Mouse (Mus musculus) heart, adult 8-10 months (tissue): ENCODE data around the gene Ift43. TPM values are rescaled to one million over a fixed set of nuclear protein-coding genes. Genes with fewer than 3 reads are reported as not detected.

ENCODE experiments used
- DNase-seq: peaks from one replicate; pipeline ENCODE4 v3.0.0; 2022; ENCODE audit warnings: low spot score
- total RNA-seq, 4 experiments: library from RNA; stranded (reverse); gene quantifications; 2 replicates each; pipeline ENCODE4 v1.2.4; 2022

Gene Ift43
- total RNA-seq, 4 experiments from 2014 or later: 24.9 to 32.3 (median 27.7) TPM

DNA sequence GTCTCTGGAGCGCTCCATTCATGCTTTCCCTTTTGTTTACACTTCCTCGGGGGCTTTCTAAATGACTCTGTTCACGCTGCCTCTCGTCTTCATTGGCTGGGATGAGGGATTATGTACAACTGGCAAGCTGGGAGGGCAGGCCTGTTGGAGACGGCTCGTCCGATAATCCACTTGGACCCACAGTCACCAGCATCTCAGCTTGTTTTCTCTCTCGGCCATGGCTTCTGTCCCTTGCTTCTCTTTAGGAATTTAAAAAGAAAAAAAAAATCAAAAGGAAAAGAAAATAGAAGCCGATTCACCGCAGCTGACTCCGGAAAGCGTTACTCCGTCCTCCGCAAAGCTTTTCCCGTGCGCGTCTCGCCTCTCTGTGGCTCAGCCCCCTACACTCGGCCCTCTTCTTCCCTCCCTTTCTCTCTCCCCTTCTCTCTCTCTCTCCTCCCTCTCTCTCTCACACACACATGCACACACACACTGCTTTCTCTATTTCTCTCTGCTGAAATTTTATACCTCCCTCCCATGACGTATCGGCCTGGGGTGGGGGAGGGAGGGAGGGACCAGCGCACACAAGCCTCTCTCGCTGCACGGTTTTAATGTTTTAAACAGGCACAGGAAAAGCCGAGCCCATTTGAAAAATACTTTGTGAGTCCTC lies 3.7 kb upstream of the Ift43 start, which contains the start of gene Tgfb3:
Gene Tgfb3, minus strand, starts transcription at position 489 of the 649 bp plus-strand sequence.
- DNase-seq: peak; percentile 75

DNA sequence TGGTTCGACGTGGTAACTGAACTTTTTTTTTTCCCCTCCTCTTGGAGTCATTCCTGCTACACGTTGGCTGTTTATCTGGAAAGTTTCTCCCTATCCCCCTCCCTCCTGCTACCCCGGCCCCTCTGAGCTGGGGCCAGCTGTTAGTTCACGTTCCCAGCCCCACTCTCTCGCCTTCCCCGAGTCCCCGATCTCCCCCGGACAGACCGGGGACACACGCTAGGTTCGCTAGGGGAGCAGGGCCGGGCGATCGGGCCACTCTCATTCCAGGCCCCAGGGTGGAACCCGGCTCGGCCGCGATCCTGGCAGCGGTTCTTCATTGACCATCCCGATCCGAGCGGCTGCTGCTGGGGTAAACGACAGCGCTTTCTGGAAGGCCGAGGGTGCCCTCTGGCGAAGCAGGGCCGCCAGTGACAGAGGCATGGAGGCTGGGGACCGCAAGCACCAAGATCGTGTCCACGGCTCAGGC lies 3.1 kb upstream of the Ift43 start:
- peak; percentile 94 for DNase-seq

DNA sequence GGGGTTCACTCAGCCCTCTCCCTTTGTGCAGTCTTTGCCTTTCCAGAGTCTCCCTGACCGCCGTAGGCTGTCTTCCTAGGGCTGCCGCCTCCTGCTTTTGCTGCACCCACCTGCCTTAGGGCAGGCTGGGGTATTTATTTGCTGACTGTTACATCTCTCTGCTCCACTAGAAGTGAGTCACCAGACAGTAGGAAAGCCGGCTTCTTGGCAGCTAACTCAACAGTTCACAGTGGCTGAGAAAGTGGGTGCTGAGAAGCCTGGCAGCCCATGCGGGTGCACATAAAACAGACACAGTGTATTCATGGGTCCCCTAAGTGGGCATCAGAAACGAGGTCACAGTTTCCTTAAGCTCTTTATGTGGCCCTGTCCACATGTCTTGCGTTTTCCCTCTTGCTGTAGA lies 3.5 kb downstream of the Ift43 start:
- no peak for DNase-seq

DNA sequence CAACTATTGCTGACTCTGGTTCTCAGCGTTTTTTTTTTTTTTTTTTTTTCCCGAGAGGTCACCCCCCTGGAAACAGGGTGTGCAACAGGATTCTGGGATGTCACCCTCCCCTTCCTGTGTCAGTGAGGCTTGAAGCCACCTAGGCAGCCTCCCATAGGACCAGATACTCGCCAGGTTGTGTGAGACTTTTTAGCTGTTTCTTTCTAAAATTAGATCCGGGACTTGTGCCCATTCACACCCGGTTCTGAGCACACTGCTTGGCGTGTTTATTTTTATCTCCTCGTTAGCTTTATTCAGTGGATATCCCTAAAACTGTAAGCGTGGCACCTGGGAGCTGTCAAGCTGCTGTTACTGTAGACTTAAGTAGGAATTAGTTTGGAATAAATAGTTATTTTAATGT lies 4.2 kb downstream of the Ift43 start:
- DNase-seq: no peak

DNA sequence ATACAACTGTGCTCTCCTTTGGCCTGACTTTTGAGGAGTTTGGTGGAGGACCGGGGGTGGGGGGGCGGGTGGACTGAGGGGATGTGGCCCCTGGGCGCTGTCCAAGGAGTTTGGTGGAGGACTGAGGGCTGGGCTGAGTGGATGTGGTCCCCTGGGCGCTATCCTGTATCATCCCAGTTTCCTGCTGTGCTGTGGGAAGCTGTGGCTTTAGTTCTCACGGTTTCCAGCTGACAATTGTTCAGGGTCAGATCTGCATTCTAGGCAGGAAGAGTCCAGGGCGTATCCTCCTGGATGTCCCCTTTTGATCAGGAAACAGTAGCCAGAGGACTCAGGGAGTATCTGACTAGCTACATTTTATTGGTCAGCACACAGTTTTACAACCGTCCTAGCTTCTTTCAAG lies 5.7 kb downstream of the Ift43 start:
- peak; percentile 68 for DNase-seq

DNA sequence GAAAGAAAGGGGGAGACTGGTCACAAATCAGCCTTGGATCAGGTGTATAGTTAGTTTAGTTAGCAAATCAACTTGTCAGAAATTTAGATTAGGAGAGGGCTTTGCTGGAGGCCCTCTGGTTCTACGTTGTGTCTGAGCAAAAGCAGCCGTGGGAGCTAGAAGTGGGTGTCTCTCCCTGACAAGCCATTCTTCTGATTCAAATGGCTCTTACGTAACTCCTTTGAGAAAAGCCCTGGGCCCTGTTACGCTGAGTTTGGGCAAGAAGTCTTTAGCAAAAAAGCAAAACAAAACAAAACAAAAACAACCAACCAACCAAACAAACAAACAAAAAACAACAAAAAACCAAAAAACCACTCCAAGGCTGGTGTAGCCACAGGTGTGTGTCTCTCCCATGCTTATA lies 8.4 kb downstream of the Ift43 start:
- DNase-seq: no peak

DNA sequence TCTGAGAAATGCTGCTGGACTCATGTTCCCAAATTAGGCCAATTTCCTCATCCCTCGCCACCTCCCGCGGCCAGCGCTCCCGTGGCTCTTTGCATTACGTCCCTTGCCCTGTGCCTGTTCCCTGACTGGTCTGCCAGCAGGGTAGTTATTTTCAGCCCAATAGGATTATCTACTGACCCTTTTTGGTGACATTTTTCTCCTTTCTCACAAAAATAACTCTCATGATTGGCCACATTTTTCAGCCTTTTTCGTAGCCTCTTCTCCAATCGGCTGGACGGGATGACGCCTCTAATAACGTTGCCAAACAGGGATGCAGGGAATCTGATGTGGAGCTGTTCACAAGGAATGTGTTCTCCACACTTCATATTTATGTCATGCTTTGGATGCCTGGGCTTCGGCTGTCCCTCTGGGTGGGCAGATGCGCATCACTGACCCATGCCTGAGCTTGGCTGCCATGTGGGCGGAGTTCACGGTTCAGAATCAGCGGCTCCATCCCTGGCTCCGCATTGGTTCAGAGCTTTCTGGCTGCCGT lies 9.3 kb downstream of the Ift43 start:
- DNase-seq: no peak

DNA sequence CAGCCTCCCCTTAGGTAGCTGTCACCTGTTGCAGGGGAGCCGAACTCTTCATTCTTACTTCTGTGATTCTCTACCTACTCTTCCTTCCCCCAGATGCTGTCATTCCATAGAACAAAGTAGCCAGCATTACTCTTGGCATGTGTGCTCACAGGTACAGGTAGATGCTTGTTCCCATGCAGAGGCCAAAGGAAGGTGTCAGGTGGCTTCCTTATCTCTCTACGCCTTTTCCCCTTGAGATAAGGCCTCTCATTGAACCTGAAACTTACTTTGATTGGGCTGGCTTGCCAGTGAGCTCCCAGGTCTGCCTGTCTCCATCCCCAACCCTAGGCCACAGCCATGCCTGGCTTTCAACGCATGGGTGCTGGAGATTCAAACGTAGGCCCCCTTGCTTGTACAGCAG lies 11.7 kb downstream of the Ift43 start:
- no peak for DNase-seq

DNA sequence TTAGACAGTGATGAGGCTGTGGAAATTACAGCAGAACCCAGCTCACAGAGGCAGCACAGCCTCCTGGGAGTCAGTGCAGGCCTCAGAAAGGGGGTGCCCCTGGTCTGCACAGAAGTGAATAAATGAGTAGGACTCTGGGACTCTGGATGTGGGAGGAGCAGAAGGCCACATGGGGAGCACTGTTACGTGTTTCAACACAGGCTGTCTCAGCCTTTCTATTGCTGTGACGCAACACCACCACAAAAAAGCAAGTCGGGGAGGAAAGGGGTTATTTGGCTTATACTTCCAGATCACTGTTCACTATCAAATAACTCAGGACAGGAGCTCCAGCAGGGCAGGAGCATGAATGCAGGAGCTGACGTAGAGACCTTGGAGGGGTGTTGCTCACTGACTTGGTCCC lies 13.5 kb downstream of the Ift43 start:
- DNase-seq: no peak

DNA sequence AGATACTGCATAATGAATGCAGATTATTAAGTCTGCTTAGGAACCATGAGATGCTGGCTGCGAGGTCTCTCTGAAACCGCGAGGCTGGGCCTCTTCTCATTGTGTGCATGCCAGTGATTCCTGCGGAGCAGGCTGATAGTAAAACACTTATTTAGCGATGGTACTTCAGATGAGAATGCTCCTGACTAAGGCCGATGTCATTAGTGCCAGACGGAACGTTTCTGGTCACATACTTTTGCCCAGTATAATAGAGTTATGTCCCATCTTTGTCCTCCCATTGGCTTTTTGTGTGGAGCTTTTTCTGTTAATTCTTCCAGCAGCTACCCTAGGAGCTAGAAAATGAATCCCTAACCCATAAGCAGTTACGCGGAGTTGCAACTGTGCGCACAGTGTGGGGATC lies 15.4 kb downstream of the Ift43 start:
- no peak for DNase-seq

DNA sequence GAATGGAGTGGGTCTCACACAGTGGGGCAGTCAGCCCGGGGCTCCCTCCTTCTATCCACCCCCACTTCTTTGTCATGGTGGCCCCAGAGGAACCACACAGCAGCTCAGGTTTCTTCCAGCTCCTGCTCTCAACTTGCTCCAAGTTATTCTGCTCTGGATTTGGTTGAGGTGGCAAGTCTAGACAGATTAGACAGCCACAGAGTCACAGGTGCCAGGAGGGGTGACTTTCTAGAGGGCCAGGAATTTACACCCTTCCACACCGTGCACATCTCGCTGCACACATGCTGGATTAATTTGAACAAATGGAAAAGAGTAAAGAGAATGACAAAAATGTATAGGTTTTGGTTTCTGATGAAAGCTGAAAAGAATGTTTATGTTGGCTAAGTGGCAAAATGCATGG lies 18.4 kb downstream of the Ift43 start:
- no peak for DNase-seq

DNA sequence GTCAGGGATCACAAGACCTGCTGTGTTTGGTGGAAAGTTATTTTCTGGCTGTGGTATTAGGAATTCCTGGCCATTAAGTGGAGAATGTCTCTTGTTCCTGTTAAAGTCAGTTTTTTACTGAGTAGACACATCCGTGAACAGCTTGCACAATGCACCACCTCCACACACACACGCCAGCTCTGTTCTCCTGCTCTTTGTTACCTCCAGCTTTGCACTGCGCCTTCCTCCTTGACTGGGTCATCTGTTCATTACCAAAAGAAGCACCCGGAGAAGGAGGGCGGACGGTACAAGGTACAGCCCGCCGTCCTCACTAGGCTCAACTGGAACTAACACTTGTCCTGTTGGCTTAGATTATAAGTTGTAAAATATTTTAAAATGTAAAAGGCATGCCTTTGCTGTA lies 20.3 kb downstream of the Ift43 start:
- no peak for DNase-seq

DNA sequence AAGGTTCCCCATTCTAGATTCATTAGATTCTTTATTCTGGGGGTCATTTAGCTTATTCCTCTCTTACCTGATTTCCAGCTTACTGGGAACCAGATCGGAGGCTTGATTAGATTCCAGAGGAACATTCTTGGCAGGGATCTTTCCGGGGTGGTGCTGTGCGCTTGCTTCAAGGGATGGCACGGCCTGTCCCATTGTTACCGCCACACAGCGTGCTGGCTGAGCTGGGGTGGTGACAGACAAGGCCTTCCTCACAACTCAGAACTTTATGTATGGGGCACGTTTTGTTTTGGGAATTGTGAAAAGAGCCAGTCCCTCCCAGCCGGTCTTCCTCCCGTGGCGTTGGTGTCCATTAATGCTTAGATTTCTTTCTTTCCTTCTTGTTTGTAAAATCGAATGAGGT lies 21.1 kb downstream of the Ift43 start:
- no peak for DNase-seq

DNA sequence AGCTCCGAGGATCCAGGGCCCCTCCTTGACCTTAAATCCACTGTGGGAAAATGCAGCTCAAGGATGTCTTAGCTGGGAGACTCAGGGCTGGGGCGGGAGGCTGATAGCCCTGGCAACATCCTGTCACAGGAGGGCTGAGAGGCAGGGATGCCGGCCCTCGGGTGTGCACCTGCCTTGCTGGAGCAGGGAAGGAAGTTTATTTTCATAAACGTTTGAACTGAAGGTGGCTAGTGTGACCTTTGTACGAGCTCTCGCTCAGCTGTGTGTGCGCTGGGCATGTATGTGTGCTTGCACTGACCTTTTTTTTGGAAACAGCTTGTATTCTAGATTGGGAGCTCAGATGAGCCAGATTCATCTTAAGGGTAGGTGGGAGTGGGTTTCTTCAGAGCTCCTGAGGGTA lies 21.5 kb downstream of the Ift43 start:
- no peak for DNase-seq

DNA sequence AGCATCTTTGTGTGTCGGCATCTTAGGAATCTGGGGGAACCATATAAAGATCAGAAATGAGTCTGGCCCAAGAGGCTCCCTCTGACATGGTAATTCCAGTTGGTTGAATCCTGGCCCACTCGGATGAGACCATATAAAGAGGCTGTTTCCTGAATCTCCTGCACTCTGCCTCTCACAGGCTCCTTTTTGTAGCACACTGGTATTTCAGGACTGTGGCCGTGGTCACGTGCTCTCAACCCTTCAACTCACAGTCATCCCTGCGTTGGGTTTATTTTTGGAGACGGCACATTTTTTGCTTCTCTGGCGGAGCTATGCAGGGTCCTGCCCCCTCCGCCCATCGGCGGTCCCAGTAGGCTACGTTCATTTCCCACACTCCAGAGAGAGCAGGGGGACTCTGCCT lies 22.0 kb downstream of the Ift43 start:
- DNase-seq: peak; percentile 64

DNA sequence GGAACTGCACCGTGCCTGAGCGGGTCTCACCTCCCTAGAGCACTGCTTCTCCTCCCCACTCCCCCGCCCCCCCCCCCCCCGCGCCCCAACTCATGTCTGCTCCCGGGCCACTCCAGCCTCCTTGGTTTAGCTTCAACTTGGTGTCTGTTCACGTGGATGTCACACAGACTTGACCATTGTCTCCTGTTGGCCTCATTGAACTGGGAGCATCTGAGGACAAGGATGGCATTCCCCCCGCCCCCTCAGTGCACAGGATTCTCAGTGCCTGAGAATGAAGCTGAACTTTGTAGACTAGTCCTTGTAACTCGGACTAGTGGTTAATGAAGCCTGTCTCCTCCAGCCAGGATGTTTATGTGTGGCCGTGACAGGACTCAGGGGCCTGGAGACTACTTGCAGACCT lies 23.2 kb downstream of the Ift43 start:
- DNase-seq: no peak

DNA sequence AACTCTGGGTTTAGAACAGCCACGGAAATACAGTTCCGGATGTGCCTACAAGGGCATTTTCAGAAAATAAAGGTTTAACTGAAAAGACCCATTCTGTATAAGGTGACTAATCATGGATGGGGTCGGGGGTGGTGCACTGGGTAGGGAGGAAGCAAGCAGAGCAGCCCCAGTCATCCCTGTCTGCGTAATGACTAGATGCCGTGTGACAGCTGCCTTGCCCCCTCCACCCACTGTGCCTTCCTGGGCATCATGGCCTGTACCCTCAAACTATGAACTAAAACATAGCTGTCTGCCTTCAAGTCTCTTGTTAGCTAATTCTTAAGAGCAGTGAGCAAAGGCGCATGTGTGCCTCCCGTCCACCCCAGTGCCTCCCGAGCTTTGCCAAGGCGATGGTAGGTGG lies 23.7 kb downstream of the Ift43 start:
- DNase-seq: no peak

DNA sequence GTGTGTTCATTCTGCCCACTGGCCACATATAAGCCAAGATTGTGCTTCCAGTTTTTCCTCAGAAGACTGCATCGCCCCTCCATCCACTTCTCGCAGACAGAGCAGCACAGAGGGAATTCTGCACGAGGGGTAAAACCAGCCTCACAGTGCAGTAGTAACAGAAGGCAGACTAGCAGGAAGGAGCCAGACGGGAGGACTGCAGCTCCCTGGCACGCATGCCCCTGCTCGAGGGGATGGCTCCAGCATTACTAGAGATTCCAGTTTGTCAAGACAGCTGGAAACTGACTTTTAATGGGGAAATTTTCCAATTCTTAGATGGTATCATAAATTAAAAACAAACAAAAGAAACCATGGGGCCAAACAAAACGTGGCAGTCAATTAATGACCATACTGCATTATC lies 25.3 kb downstream of the Ift43 start:
- DNase-seq: no peak

DNA sequence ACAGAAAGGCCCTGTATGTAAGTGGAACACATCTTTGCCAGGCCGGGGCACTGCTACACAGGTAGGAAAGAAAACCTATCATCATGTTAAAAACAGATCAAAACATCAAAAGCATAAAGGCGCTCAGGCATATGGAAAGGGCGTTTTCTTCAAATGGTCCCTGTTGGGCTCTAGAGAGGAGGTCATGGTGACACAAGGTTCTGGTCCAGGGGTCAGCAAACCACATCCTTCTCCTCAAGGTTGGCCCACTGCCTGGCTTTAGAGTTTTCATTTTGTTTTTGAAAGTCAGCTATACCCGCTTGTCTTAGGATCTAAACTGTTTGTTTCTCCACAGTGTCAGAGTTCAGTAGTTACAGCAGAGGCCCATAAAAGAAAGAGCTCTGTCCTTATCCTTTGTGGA lies 27.2 kb downstream of the Ift43 start:
- no peak for DNase-seq

DNA sequence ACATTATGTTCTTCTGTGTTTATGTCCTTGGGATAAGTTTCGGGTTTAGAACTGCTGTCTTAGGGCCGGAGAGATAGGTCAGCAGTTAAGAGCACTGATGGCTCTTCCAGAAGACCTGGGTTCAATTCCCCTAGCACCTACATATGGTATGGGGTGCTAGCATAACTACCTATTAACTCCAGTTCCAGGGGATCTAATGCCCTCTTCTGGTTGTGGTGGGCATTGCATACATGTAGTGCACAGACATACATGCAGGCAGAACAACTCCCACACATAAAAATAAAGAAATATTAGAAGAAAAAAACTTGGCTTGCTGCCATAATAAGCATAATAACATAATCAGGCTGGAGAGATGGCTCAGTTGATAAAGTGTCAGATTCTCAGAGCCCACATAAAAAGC lies 28.3 kb downstream of the Ift43 start:
- no peak for DNase-seq

DNA sequence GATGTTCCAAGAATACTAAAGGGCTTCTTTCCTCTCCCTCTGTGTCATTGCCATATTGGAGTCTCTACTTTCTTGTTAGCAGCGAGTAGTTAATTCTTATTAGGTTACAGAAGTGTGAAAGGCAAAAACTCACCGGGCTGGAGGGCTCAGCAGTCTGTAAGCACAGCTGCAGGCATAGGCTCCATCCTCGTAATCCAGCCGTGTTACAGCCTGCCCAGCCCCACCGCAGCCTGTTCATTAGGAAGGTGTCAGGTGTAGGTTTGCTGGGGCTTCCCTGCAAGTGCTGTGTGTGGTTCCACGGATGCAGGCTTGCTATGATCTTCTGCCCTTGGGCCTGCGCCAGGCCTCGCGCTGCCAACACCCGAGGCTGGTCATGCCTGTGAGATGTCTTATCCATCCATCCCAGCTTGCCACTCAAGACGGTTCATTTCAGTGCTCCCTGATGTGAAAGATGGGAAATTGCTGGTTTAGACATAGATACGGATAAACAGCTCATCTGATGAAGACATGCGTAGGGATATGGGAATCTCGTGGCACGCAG lies 34.0 kb downstream of the Ift43 start:
- no peak for DNase-seq

DNA sequence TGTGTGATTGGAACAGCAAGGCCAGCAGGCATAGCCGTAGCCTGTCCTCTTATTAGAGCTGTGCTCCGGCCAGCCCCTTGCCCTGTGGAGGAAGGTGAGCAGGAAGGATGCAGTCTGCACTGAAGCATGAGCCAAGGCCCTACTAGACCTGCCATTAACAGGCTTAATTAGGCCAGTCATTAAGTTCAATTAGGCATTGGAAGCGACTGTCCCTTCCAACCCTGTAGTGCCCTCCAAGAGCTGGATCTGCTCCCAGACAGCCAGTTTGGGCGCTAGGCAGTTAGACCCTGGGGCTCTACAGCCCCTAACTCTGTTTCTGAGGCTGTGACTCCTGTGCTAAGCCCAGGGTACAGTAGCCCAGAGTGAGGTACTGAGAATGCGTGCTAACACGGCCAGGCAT lies 41.7 kb downstream of the Ift43 start:
- no peak for DNase-seq

DNA sequence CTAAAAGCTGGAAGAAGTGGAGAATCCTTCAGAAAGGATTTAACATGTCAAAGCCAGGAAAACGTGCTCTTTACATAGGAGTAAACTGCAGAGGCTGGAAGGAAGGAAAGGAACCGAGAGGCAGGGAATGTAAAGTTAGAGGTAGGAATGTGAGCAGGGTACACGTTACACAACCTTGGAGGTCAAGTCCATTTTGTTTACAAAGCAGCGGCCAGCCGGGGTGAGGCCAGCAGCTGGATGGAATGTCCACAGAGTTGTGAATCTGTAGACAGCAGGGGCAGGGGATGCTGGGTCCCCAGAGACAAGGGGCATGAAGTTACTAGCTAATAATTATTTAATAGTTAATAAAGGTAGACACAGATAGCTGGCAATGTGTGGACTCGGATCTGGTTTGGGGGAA lies 45.8 kb downstream of the Ift43 start:
- peak; percentile 13 for DNase-seq

DNA sequence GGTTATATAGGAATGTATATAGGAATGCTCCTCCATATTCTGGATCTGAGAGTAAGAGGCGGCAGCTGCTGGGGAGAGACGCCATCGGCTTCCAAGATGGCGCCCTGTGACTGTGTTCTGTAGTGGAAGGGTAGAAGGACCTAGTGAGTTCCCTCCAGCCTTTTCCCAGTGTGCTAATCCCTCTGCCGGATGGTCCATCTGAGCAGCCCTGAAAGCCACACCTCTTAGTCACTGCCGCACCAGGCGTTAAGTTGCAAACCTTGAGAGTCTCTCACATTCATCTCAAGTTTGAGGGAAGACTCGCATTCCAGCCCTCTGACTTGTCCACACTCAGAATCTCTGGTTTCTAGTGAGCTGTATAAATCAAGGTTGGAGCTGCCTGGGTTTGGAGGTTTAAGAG lies 46.7 kb downstream of the Ift43 start:
- DNase-seq: no peak
